In the genomic region with DNA sequence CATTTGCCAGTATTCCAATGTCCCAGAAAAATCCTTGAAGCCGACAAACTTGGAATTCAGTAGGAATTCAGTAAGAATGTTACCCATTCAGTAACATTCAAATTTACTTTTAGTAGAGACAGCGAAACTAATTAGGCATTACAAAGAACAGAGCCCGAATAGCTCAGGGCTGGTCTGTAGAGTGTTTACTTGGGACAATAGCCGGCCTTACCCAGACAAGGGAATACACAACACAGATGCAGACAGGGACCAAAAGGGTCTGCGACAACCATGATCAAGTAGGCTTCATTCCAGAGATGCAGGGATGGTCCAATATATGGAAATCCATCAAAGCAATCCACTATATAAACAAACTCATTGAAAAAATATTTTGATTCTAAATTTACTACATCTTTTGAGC, we compare ENCODE assay signal across 32 mouse cellular contexts. TPM values are rescaled to one million over a fixed set of nuclear protein-coding genes. Genes with fewer than 3 reads are reported as not detected.
"Had no signal": no experiment of that assay in that cellular context is flagged by ENCODE, and none has a peak within 500 bp of the region (broad histone marks: within the 10 kb centered on the region; RNA-seq: fewer than 3 reads in every experiment).

No protein-coding gene starts in this region.

- H3K9me3 ChIP-seq: heart, embryonic 13.5 days; heart, embryonic 15.5 days; hindbrain, embryonic 10.5 days; hindbrain, embryonic 12.5 days; intestine, embryonic 15.5 days; limb, embryonic 10.5 days; limb, embryonic 12.5 days; liver, embryonic 12.5 days had no signal

- DNase-seq: gastrocnemius, postnatal 14 days; gastrocnemius, postnatal 36 days; heart, adult 2 months; heart, postnatal 14 days; heart, postnatal 4 days; kidney, adult 18-20 months; kidney, adult 8-10 months; kidney, postnatal 10 days; kidney, postnatal 25 days; kidney, postnatal 4 days; liver had no signal

- H3K9ac ChIP-seq: heart, embryonic 13.5 days; heart, embryonic 15.5 days; hindbrain, embryonic 12.5 days; hindbrain, embryonic 14.5 days; intestine, embryonic 15.5 days; limb, embryonic 12.5 days; liver, embryonic 12.5 days; liver, embryonic 14.5 days had no signal

- H3K4me1 ChIP-seq: heart, embryonic 13.5 days; heart, embryonic 15.5 days; hindbrain, embryonic 10.5 days; hindbrain, embryonic 12.5 days; intestine, embryonic 15.5 days; limb, embryonic 10.5 days; limb, embryonic 12.5 days; liver, embryonic 12.5 days had no signal

- H3K27ac ChIP-seq: heart, adult 2 months; heart, embryonic 13.5 days; heart, embryonic 15.5 days; hindbrain, embryonic 10.5 days; hindbrain, embryonic 12.5 days; hindbrain, embryonic 14.5 days; intestine, embryonic 15.5 days; layer of hippocampus, adult 2 months; left cerebral cortex, adult 2 months; limb, embryonic 10.5 days; limb, embryonic 12.5 days; liver, embryonic 12.5 days; liver, embryonic 14.5 days had no signal

- H3K4me3 ChIP-seq: heart, adult 2 months; heart, embryonic 13.5 days; heart, embryonic 15.5 days; hindbrain, embryonic 10.5 days; hindbrain, embryonic 12.5 days; intestine, embryonic 15.5 days; layer of hippocampus, adult 2 months; left cerebral cortex, adult 2 months; limb, embryonic 10.5 days; limb, embryonic 12.5 days; liver, embryonic 12.5 days had no signal

- H3K27me3 ChIP-seq: heart, embryonic 13.5 days; heart, embryonic 15.5 days; hindbrain, embryonic 12.5 days; intestine, embryonic 15.5 days; limb, embryonic 12.5 days; liver, embryonic 12.5 days had no signal

- H3K36me3 ChIP-seq: heart, embryonic 13.5 days; heart, embryonic 15.5 days; hindbrain, embryonic 10.5 days; hindbrain, embryonic 12.5 days; intestine, embryonic 15.5 days; limb, embryonic 10.5 days; limb, embryonic 12.5 days; liver, embryonic 12.5 days had no signal

RNA-seq across cellular contexts. Expression of gene Defb41, which starts 3.9 kb away (rescaled TPM):
- polyA plus RNA-seq: heart, adult 2 months; heart, embryonic 11.5 days; heart, embryonic 13.5 days; heart, embryonic 15.5 days; heart, postnatal 0 days; hindbrain, embryonic 10.5 days; hindbrain, embryonic 12.5 days; hindbrain, embryonic 14.5 days; hindbrain, embryonic 16.5 days; inflammation-experienced regulatory T-cells, adult 6 months; intestine, embryonic 15.5 days; intestine, postnatal 0 days; kidney, embryonic 14.5 days; kidney, embryonic 16.5 days; limb, embryonic 10.5 days; limb, embryonic 12.5 days; limb, embryonic 14.5 days; liver, embryonic 12.5 days; liver, embryonic 14.5 days; liver, embryonic 16.5 days had no signal

RNA-seq across cellular contexts. Expression of gene Defb18, which starts 31.6 kb away (rescaled TPM):
- polyA plus RNA-seq: heart, adult 2 months; heart, embryonic 11.5 days; heart, embryonic 13.5 days; heart, embryonic 15.5 days; heart, postnatal 0 days; hindbrain, embryonic 10.5 days; hindbrain, embryonic 12.5 days; hindbrain, embryonic 14.5 days; hindbrain, embryonic 16.5 days; inflammation-experienced regulatory T-cells, adult 6 months; intestine, embryonic 15.5 days; intestine, postnatal 0 days; kidney, embryonic 14.5 days; kidney, embryonic 16.5 days; limb, embryonic 10.5 days; limb, embryonic 12.5 days; limb, embryonic 14.5 days; liver, embryonic 12.5 days; liver, embryonic 14.5 days; liver, embryonic 16.5 days had no signal
